Mouse (Mus musculus) kidney, postnatal 10 days (tissue): ENCODE results near the gene Zfp296.

Experiments
- DNase-seq: peaks from one replicate; pipeline ENCODE4 v3.0.0; 2021; ENCODE audit warnings: mixed read lengths

Zfp296 gene

DNA sequence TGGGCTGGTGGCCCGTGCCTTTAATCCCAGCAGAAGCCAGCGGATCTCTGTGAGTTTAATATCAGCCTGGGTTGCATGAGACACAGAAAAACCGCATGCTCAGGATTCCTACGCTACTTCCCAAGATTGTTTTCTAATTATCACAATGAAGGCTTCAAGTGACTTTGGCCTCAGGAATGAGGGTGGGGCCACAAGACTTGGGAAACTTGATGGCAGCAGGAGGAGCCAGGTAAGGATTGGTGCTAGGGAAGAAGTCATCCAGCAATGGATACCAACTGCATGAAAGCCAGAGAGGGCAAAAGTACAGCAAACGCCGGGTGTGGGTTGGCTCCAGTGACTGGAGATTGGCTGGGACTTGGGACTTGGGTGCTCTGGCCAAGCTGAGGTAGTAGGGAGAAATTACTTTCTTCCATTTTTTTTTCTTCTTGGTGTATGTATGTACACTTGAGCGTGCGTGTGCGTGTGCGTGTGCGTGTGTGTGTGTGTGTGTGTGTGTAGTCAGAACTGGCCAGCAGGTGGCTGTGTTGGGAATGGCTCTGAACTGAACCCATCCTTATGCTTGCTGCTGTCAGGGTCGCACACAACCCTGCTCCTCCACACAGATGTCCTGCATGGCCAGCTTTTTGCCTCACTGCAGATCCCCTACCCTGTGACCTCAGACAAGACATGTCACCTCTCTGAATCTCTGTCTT is 32.7 kb downstream of the Zfp296 start:
- DNase-seq, result peak; percentile 26

DNA sequence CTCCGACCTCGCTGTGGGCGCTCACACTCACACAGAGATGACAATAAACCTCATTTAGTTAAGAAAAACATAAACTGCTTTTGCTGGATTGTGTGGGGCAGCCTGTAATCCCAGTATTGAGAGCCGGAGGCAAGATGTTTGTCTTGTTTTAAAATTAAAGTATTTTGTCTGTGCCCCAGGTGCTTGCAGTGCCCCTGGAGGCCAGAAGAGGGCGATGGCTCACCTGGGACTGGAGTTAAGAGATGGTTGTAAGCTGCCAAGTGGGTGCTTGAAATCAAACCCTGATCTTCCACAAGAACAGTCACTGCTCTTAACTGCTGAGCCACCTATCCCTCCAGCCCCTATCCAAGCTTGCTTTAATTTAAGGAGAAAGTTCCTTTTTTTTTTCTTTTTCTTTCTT is 33.9 kb downstream of the Zfp296 start:
- no peak for DNase-seq

DNA sequence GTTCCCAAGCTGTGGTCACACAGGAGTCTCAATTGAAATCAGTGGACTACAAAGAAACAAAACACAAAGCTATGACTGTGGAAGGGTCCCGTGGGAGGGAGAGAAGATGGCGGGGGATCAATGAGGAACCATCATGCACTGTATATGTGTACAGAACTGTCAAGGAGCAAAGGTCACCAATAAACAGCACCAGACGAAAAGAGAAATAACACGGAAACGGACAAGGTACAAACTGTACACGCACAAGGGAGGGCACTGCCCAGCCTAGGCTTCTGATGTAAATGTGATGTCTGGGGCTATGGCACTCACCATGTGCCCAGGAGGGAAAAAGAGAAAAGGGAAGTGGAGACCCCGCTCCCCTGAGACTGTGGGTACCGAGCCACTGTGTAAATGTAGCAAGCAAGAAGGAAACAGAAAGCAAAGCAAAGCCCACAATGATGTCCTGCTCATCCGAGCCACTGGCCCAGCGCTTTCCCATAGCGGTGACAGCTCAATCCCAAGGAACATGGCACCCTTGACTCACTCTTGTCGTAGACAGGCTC is 38.0 kb downstream of the Zfp296 start:
- no peak for DNase-seq

DNA sequence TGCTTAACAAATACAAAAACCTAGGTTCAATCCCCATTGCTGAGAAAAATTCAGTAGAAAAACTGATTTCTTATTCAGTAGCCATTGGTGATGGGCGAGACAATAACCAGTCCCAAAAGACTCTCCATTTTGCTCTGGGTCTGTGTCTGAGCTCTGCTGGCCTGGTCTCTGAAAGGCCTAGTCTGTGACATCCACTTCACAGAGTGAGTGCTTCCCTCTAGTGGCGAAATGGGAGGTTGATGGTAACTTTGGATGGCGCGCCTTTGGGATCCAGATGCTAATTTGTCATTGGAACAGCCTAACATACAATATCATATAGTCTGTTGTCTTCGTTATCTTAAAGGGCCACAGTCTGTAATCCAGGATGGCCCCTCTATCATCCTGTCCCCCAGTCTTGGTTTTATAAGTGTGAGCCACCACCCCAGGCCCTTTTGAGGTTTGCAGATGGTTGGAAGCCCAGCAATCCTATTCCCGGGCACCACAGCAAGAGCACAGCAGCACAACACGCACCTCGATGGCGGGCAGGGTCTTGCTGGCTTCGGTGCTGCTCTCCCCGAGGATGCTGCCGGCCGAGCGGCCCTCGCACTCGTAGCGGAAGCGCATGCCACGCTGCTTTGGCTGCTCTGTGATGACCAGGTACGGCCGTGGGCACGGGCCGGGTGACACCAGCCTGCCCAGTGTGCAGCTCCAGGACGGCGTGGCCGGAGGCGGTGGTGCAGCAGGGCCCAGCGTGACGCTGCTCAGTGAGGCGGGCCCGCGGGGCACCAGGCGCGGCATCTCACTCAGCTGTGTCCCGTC is 42.1 kb downstream of the Zfp296 start:
- peak; percentile 87 for DNase-seq

DNA sequence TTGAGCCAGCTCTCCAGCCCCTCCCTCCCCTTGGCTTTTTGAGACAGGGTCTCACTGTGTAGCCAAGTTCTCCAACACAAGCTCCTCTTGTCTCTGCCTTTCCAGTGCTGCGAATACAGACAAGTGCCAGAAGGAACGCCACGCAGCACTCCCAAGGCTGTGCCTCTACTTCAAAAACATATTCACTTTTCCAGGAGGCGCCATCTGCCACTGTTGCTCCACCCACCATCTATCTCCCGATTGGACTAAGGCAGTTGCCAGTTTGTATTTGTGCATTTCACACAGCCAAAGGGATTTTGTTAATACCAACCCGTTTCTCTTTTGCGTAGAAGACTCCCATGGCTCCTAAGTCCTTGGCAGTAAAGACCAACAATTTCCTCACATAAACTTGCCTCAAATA is 43.7 kb downstream of the Zfp296 start:
- DNase-seq, result no peak

DNA sequence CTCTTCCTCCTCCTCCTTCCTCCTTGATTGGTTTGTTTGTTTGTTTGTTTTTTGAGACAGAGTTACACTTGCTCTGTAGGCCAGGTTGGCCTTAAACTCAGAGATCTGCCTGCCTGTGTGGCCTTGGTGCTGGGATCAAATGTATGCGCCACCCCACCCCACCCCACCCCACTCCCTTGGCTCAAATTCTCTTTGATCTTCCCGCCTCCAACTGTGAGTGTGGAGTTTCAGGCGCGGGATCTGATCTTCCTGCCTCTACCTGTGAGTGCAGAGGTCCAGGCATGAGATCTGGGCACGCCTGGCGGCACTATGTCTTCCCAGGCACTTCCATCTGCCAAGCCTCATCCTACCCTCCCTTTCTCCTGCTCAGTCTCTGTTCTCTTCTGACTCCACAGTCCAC is 45.2 kb downstream of the Zfp296 start:
- DNase-seq, result no peak

DNA sequence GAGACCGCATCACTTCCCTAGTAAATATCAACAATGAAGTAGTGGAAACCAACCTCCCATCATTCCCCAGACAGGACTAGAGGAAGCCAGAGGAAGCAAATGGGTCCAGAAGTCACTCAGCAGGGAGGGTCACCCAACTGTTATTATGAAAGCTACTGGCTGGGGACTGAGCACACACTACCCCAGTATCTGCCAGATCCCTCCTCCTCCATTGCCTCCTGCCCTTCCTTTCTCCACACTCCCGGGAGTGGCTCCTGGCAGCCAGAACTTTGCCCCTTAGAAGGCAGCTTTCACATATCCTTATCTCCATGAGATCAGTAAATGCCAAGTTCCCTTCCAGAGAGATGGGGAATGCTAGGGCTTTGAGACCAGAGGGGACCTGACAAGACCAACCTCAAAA is 46.3 kb downstream of the Zfp296 start:
- DNase-seq, result no peak

DNA sequence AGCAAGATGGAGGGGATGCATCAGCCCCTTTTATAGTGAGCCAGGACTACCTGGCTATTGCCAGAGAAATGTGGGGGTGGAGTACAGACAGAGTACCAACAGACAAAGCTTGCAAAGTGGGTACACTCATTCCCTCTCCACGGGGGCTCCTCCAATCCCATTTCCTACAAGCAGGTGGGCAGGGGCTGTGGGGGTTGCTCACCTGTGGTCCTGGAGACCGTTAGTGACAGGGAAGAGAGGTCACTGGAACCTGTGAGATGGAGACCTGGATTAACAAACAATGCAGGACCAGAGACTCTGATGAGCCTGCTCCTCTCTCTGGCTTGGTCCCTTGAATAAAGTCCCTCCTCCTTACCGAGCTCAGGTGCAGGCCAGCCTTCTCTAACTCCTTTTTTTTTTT is 50.6 kb downstream of the Zfp296 start:
- DNase-seq, result no peak

DNA sequence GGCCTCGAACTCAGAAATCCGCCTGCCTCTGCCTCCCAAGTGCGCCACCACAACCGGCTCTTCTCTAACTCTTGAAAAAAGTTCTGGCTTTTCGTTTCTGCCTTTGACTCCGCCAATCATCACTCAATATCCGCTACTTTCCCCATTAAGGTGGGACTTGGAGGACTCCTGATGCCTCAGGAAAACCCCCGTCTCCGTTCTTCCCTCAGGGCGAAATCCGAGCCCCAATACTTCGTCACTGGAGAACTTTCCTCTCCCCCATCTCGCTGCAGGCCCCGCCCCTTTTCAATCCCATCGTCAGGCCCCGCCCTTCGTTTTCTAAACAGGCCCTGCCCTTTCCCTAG is 51.1 kb downstream of the Zfp296 start:
- no peak for DNase-seq

DNA sequence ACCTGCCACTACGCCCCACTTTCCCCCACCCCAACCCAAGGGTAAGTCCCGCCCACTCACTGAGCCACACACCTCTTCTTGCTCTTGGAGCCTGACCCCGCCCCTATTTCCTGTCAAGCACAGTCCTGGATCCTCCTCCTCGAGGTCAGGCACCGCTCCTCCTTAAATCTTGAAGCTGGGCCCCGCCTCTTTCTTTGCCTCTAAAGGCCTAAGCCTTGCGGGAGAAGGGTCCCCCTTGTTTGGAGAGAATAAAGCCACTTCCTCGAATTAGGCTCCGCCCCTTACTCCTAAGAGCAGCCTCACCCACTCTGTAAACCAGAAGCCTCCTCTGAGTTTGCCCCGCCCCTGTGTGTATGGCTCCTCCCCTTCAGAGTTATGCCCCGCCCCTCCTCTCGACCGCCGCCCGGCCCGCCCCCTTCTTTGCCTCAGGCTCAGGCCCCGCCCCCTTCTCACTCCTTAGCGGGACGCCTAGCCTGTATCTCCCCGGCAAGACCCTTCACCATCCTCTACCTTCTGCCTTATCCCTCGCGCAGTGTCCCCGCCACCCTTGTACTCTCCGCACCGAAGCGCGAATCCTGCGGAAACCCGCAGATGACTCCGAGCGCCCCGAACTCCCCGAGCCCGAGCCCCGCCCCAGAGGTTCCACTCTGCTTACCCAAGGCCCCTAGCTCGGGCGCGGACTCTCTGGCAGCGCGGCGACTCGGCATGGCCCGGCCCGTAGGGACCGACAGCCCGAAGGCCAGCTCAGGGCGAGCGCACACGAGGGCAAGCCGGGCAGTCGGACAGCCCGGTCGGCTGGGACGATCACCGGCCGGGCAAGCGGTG is 51.7 kb downstream of the Zfp296 start:
- peak; percentile 98 for DNase-seq

DNA sequence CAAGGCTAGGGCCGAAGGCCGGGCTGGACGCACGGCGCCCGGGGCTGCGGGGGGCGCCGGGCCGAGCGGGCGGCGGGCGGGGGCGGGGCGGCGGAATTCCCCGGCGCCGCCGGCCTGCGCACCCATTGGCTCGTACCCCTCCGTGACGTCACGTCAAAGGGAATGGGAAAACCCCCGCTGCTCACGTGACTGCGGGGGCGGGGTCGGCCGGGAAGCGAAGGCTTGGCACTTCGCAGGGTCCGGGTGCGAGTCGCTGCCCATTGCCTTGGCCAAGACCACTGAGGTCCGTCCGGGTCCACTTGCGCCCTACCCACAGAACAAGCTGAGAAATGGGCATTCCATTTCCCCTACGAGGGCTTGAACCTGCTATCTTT is 52.3 kb downstream of the Zfp296 start, which contains the start of gene Relb:
TSS of gene Relb (minus strand) at position 78 of the 374 bp plus-strand sequence.
- peak; percentile 97 for DNase-seq
